Mouse (Mus musculus): ENCODE data around the gene Iqck.

DNA sequence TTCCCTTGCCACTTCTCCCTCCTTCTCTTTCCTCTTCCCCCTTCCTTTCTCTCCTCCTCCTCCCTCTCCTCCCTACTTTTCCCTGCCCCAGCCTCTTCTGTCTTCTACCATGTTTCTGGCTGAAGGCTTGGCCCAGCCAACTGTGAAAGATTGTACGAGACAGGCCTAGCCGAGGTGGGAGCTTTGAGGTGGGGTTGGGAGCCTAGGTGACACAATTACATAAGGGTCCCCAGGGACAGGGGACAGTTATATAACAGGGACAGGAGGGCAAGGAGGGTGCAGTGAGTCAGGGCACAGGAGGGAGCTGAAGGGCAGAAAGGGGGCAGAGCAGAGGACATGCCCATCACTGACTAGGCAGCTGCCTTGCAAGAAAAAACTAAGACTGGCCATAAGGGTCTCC, 146.4 kb downstream of the Iqck start:
- TF ChIP-seq POLR2A (IDR thresholded peaks at IDR 0.05; ENCODE audit: control insufficient read depth, extremely low read depth, insufficient read depth, low read length, poor library complexity): no peak
- no peak for TF ChIP-seq CTCF (IDR thresholded peaks at IDR 0.05; ENCODE audit: borderline replicate concordance, control insufficient read depth, extremely low read depth, insufficient read depth, low read length, poor library complexity)
